Mouse (Mus musculus) kidney, adult 18-20 months (tissue): ENCODE results near the gene Ano1.

ENCODE experiments used
- DNase-seq: peaks from one replicate; pipeline ENCODE4 v3.0.0; 2021

The Ano1 gene

DNA sequence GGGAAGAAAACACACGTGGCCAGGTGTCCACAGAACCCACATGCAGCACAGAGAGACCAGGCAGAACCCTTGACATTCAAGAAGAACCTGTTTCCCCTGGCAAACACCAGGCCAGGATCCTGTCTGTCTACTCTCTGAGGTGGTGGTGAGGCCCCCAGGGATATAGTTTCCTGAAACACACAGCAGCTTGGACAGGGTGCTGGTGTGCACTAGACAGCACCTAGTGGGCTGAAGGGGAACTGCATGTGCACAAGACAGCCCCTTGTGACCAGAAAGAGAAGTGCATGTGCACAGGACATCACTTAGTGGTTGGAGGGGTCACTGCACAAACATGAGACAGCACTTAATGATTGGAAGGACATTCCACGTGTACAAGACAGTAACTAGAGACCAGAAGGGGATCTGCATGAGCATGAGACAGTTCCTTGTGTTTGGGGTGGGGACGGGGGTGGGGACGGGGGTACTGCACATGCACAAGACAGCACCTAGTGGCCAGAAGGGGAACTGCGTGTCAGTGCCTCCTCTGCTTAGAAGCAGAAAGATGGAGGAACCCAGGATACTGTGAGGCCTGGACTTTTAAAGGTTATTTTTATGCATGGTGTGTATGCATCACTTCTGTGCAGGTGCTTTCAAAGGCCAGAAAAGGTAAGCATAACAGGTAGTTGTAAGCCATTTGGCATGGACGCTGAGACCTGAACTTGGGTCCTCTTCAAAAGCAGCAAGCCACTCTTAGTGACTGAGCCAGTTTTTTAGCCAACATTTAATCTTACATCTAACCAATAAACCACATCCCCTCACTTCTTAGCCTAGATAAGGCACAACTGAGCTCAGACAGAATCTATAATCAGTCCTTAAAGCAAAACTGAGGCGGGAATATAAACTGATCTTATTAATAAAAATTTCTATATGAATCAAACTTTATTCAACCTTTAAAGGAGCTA lies 54.7 kb downstream of the Ano1 start:
- peak; percentile 8 for DNase-seq

DNA sequence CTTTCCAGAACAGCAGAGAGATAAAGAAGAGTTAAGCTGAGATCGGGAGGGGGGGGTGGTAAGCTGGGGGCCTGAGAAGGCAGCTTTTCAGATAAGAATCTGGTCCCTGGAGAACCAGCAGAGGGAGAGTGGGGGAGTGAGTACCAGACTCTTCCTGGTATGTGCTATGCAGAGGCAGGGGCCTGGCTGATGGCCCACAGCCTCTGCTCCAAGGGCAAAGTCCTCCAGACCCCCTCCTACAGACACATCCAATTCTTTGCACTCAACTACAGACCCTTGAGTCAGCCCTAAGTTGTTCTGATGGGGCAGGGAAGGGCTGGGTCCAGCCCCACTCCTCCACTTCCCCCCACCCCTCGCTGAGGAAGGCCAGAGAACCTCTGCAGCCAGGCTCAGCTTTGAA lies 61.9 kb downstream of the Ano1 start:
- no peak for DNase-seq

DNA sequence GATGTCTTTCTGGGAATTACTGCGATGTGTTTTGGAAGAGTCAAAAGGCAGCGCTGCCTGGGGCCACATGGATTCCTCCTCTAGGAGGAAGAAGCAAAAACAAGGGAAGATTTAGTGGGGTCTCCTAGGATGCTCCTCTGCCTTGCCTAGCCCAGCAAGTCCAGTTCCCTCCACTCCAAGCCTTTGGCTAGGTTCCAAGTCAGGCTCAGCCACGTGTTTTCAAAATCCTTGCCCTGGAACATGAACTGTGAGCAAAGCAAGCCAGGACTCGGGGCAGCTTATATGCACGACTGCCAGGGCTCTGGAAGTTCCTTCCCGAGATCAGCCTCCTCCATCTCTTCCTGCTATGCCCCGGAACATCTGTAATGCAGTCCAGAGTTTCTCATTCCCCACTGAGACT lies 62.6 kb downstream of the Ano1 start:
- peak; percentile 16 for DNase-seq

DNA sequence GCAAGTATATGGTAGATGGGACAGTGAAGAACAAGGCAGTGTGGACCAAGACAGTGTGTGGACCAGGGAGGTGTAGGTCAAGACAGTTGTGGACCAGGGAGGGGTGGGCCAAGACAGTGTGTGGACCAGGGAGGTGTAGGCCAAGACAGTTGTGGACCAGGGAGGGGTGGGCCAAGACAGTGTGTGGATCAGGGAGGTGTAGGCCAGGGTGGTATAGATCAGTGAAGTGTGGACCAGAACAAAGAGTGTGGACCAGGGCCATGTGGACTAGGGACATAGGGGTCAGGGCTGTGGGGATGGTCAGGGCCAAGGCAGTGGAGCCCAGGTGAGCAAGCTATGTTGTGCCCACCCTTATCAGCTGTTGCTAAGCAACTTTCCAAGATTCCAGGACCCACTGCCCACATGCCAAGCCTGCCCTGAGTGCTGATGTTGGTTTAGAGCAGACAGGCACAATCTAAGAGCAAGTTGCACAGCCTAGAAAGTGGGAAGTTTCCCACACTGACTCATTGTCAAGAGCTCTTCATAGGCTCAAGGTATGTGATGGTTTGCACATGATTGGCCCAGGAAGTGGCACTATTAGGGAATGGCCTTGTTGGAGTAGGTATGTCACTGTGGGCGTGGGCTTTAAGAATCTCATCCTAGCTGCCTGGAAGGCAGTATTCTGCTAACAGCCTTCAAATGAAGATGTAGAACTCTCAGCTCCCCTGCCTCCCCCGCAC lies 64.0 kb downstream of the Ano1 start:
- no peak for DNase-seq

DNA sequence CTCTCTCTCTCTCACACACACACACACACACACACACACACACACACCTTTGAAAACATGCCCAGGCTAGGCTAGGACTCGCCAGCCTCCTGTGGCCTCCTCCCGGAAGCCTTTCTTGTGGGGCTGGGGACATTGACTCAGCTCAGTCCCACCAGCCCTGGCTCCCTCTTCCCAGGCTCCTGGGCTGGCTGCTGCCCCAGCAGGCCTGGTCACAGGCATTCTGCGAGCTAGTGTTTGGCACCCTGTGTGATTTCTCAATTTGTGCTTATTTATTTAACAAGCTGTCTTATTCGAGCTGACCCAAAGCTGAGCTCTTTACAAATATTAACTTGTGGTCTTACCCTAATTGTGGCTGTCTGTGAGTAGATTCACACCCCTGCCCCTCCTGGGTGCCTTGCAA lies 66.8 kb downstream of the Ano1 start:
- DNase-seq: no peak

DNA sequence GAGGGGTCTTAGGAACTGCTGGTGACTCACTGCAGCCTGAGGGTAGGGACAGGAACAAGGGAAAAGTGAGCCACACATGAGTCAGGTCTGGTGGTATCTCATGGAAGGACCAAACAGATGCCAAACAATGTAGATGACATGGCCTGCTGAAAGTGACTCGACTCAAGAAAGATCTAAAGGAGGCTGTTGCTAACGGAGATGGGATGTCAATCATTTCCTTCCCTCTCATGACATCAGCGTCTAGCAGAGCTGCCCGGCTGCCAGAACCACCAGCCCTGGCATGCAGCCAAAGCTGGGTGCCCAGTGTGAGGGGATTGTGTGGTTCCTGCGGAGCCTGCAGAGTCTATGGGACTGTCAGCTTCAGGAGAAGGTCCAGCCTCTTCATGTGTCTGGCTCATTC lies 67.3 kb downstream of the Ano1 start:
- no peak for DNase-seq

DNA sequence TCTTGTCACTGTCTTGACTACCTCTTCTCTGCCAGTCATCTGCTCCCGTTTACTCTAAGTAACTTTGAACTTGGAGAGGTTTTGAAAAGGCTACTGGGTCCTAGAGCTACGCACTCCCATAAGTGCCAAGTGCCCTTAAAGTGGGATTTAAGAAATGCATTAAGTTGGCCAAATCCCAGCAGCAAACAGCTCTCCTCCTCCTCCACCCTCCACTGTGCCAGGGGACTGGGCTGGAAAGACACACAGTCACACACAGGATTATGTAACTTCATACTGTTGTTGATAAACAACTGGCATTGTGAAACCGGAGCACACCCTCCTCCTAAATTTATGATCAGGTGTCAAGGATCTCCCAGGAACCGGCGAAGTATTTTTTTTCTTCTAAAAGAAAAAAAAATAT lies 71.7 kb downstream of the Ano1 start:
- no peak for DNase-seq

DNA sequence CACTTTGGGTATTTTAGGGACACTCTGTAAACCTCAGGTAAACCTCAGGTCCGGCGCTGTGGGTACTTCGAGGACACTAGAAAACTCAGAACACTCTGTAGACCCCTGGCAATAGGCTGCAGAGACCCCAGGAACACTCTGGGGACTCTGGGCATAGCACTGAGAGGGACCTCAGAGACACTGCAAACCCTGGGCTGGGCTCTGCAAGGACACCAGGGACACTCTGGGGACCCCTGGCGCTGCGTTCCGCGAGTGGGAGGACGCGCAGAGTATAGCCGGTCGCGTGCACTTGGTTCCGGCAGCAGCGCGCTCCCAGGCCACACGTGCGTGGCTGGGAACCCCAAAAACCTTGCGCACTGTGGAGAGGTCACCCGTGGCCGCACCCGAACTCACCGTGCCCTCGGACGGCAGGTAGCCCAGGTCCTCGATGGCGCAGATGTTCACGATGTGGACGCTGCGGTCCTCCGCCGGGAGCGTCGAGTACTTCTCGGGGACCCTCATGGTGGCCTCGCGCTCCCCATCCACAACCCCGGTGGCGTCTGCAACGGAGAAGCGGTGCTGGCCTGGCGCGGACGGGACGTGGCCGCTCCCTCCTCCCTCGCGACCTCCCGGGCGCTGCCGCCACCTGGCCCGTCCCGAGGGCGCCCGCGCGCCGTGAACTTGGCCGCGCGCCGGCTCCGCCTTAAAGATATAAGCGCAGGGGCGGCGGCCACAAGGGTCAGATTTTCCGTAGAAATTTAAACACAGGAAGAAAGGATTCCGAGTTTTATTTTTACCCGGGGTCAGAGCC lies 73.3 kb downstream of the Ano1 start:
- DNase-seq: peak; percentile 41

DNA sequence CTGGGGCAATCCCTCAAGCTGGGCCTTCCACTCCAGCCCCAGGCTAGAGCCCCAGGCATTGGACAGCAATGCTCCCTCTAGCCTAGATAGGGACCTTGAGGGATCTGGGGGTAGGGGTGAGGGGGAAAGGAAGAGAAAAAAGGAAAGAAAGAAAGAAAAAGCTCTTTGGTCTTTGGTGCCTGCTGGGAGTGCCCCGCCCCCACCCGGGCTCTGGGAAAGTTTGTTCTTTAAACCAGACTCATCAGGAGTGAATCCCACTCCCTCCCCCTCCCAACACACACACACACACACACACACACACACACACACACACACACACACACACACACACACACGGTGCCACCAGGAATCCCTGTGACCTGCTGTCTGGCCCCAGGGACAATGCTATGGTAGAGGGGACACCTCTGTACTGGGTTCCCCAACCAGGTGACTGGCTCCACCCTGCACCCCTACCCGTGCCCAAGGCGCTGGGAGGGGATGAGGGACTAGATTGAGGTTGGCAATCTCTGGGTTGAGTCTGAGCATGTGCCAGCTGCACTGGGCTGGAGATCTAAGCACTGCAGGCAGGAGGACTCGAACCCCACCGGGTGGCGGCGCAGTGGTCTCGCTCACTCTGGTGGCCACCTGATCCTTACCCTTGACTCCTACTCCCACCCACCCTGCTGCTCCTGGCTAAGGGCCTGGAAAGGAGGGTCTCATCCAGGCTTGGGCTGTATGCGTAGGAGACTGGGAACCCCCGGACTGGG lies 74.3 kb downstream of the Ano1 start:
- DNase-seq: no peak

DNA sequence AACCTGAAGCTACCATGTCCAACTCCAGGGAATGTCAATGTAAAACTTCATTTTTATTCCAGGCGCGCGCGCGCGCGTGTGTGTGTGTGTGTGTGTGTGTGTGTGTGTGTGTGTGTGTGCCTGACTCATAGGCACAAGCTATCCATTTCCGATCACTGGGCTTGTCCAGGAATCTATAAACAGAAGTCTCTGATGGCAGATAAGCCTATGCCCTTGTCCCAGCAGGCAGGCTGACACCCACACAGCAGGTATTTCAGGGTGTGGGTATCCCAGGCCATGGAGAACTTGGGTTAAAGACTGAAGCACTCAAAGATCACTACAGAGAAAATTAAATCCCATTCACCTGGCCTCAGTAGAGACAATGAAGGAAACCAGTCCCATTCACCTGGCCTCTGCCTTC lies 76.1 kb downstream of the Ano1 start:
- no peak for DNase-seq

DNA sequence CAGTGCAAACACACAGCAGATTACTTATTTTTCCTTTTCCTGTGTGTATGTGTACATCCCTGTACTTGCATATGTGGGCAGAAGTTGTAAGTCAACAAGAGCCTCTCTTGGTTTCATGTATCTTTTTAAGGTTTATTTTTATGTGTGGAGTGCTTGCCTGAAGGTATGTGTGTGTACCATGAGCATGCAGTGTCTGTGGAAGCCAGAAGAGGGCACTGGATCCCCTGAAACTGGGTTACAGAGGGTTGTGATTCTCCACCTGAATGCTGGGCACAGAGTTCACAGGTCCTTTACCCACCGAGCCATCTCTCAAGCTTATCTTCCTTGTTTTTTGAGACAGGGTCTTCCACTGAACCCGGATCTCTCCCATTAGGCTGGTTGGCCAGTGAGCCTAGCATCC lies 81.9 kb downstream of the Ano1 start:
- no peak for DNase-seq

DNA sequence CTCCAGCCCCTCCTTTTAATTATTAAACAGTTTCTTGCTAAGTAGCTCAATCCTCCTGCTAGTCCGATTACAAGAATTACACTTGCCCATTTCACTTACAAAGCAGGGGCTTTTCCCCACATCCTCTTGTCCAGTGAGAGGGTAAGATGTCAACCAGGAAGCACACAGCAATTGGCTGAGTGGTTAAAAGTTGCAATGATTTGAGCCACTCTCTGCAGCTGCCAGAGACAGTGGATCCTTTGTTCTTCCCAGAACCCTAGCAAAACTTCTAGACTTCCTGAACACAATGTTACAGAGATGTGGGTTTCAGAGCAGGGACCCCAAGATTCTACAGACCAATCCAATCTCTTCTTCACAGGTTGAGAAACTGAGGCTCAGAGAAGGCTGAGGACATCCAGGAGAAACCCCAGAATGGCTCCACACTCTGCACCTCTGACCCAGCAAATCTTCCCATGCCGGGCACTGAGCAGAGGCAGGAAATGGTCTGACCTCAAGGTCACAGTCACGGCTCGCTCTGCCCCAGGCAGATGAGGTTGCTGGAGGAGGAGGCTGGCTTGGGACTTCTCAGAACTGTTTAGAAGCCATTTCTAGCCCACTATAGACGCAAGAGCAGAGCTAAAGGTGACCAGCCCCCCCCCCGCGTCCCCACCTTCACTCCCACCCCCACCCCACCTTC lies 83.0 kb downstream of the Ano1 start:
- no peak for DNase-seq

DNA sequence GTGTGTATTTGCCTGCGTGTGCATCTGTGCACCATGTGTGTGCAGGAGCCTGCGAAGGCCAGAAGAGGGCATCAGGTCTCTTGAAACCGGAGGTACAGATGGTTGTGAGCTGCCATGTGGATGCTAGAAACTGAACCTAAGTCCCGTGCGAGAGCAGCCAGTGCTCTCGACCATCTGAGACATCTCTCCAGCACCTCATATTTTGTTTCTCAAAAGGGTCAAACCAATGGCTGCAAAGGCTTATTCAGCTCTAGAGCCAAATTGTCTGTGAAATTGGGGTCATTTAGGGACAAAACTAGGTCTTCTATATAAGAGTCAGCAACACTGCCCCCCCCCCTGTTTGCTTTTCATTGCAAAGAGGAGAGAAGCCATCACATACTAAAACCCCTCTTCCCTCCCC lies 84.7 kb downstream of the Ano1 start:
- DNase-seq: no peak

DNA sequence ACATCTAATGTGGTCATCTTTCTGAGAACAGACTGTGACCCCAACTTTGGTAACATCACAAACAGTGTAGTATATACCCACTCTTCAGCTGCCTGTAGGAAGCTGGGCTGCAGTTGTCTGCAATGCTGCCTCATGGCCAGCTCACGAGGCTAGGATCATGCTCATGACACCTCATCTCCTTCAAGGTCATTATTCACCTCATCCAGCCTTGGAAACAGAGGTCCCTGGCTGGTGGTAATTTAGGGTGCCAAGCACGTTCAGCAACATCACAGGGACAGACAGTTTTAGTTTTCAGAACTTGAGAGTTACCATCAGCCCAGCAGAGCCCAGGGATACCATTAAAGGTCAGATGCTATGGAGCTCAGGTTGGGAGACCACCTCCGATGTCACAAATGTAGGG lies 86.2 kb downstream of the Ano1 start:
- DNase-seq: no peak

DNA sequence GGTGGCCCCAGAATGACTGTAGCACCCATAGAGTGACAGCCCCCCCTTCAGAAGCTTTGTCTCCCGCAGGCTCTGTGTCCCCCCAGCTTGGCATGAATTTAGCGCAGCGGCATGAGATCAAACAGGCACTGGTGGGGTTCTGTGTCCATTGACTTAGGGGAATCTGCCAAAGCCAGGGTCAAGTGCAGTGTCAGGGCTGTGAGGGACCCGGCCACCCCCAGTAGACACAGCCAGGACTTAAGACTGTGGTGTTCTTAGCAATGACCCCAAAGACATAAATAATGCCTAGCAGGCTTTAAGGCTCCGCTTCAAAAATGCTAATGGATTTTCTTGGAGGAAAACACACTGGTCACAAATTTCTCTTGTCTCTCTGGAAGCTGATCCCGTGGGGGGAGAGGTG lies 88.2 kb downstream of the Ano1 start:
- DNase-seq: no peak

DNA sequence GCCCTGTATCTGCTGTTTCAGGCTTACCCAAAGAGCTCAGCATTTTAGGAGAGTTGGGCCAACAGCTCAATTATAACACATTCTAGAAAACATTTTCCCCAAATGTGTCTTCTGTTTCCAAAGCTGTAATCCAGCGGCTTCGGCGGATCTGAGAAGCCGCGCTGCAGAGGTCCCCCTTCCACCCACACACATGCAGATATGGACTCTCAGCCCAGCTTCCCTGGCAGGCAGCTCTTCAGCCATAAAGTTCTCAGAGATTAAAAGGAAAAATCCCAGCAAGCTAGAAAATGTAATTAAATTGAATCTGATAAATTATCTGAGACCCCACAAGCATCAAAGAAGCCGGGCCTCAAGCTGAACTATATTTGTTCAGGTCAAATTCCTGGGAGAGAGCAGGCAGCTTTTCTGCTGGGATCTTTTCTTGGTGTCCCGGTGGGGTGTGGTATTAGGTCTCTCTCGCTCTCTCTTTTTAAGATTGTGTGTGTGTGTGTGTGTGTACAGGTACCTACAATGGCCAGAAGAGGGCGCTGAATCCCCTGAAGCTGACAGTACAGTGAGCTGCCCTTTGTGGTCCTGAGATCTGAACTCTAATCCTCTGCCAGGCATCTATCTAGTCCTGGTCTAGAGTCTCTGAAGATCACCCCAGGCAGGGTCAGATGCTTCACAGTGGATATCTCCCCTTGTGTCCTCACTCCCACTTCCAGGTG lies 95.4 kb downstream of the Ano1 start:
- DNase-seq: no peak

DNA sequence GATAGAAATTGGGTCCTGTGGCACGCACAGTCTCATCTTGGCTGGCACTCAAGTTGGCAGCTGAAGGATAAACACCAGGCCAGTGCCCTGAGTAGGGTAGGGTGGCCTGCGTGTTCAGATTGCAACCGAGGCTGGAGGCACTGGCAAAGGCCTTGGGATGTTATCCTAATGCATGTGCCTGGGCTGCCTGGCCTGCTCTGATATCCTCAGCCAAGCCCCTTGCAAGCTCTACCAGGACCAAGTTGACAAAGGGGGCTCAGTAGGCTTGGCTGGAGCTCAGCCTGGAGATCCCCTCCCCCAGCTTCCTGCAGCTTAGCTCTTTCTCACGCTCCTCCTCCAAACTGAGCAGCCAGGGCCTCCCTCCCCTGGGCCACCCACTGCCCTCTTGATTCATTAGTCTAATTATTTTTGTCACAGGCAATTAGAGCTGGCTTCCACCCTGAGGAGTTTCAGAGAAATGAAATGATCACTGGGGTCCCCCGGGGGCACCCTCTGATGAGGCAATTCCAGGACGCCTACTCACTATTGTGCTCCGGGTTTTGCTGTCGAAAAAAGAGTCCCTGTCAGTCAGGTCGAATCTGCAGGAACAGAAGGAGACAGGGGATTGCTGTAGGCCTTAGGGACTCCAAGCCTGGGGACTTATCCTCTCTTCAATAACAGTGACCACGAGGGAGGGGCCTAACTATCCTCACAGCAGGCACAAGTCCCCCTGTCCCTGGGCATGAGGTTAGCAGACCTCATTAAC lies 97.9 kb downstream of the Ano1 start:
- DNase-seq: peak; percentile 13

DNA sequence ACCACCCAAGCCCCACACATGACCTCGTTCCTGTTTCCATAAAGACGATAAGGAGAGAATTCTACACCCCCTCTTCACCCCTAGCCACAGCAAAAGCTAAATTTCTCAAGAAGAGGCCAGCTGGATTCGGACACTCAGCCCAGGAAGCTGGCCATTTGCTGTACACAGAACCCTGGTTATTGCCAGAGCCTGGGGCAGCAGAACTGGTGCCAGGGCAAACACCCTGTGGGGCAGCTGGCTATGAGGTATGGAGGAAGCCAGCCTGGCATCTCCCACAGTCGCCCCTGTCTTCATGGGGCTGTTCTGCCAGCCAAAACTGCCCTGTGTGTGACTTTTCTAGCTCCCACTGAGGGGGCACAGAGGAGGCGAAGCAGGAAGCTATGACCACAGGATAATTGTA lies 104.2 kb downstream of the Ano1 start:
- DNase-seq: no peak

DNA sequence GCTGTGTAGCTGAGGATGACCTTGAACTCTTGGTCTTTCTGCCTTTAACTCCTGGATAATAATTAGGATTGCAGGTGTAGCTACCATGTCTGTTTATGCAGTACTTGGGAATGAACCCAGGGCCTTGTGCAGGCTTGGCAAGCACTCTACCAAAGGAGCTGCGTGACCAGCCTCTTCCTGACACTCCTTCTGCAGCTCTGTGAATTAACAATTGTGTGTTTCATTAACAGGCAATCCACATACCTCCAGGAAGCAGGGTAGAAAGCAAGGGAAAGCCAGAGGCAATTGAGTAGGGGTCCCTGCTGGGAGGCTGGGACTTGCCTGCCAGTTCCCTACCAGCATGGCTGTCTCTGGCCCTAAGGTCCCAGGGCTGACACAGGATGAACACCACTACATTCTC lies 111.0 kb downstream of the Ano1 start:
- DNase-seq: no peak

DNA sequence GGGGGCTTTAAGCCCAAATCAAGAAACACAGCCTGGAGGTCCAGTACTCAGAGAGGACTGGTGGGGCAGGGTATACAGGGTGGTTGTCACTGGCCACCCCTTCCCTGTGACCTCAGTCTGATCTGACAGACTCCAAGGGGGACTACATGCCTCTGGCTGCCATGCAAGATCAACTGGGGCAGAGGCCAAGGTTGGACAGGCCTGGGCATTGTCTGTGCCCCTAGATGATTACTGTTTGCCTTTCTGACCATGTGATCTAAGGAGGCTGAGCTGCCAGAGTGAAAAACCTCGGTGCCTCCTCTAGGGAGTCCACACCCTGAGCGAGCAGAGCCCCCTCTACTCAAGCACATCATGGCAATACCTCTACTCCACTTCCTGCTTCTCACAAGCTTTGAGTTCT lies 115.8 kb downstream of the Ano1 start:
- no peak for DNase-seq

DNA sequence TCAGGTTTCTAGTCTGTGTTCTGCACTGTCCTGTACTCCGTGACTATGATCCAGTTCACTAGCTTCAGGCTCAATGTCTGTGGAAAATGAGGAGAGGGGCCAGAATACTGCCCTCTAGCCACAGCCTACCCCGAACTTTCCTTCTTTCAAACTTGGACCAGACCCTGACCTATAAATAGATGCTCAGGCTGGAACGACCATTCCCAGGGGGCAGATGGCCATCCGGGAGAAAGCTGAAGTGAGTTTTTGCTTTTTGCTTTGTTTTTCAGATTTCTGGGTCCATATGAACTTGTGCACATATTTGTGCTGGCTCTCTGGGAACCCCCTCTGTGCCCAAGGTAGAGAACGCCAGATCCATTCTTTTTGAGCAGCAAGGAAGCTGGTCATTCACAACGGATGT lies 116.9 kb downstream of the Ano1 start:
- DNase-seq: no peak
